Mouse (Mus musculus) heart, postnatal 0 days (tissue): Measurements from ENCODE around the gene Lrcol1. TPM values are rescaled to one million over a fixed set of nuclear protein-coding genes. Genes with fewer than 3 reads are reported as not detected.

Source experiments
- ATAC-seq: fragments of 200-750 bp; cut with Nextera tagmentation; 2 replicates; pipeline ENCODE4 v1.8.0; 2017; ENCODE audit warnings: low read depth, moderate number of reproducible peaks, moderate library complexity; ENCODE audit not compliant: insufficient read depth
- DNase-seq: peaks from one replicate; pipeline ENCODE4 v3.0.0-alpha.2; 2016; ENCODE audit warnings: low spot score
- H3K27ac ChIP-seq: fragments of 300-500 bp; sonication (generic); 2 replicates; pipeline ENCODE4 v1.5.1; 2014; ENCODE audit warnings: low read depth, mild to moderate bottlenecking
- H3K27me3 ChIP-seq: fragments of 300-500 bp; sonication (generic); 2 replicates; pipeline ENCODE4 v1.6.1; 2014; ENCODE audit warnings: low read length, mixed read lengths; ENCODE audit not compliant: control insufficient read depth, insufficient read depth
- H3K36me3 ChIP-seq: fragments of 300-500 bp; sonication (generic); replicated peaks from 2 replicates; pipeline ENCODE4 v1.6.1; 2014; ENCODE audit warnings: low read length, mixed read lengths; ENCODE audit not compliant: control insufficient read depth, insufficient read depth
- H3K4me1 ChIP-seq: fragments of 300-500 bp; sonication (generic); 2 replicates; pipeline ENCODE4 v1.6.1; 2014; ENCODE audit warnings: antibody characterized with exemption; ENCODE audit not compliant: control insufficient read depth, insufficient read depth
- H3K4me2 ChIP-seq: fragments of 300-500 bp; sonication (generic); 2 replicates; pipeline ENCODE4 v1.6.1; 2014; ENCODE audit warnings: low read depth, mild to moderate bottlenecking, low read length, moderate library complexity
- H3K4me3 ChIP-seq: fragments of 300-500 bp; sonication (generic); 2 replicates; pipeline ENCODE4 v1.5.1; 2014; ENCODE audit warnings: low read depth, low read length
- H3K9ac ChIP-seq: fragments of 300-500 bp; sonication (generic); replicated peaks from 2 replicates; pipeline ENCODE4 v1.6.1; 2014; ENCODE audit warnings: low read depth, low read length, mixed read lengths
- H3K9me3 ChIP-seq: fragments of 300-500 bp; sonication (generic); replicated peaks from 2 replicates; pipeline ENCODE4 v1.6.1; 2016; ENCODE audit warnings: low read length; ENCODE audit not compliant: control insufficient read depth
- CTCF ChIP-seq: IDR thresholded peaks from 2 replicates; pipeline ENCODE4 v1.5.1; 2016; ENCODE audit warnings: antibody characterized with exemption, control low read depth, low read depth
- EP300 ChIP-seq: IDR thresholded peaks from 2 replicates; pipeline ENCODE4 v1.6.1; 2016; ENCODE audit warnings: antibody characterized with exemption, low read depth
- WGBS: fragments of 180-500 bp; shearing (Covaris S2); extraction: QIAGEN DNeasy Blood & Tissue Kit; methylation state at CpG from one replicate; pipeline ENCODE4 v1.1.7; 2014; 5-methylcytosine and 5-hydroxymethylcytosine counted together
- polyA plus RNA-seq: library from polyadenylated mRNA; unstranded; fragments of >200 nt; fragmentation: Nextera tagmentation; extraction: Ambion mirVana; gene quantifications from 2 replicates; pipeline ENCODE4 v1.2.1, GENCODE M21; 2015
- total RNA-seq: library from RNA; depleted of rRNA; stranded (reverse); fragments of >200 nt; gene quantifications from 2 replicates; pipeline ENCODE4 v1.2.3, GENCODE M21; 2014; ENCODE audit warnings: low replicate concordance

The Lrcol1 gene
- total and polyA plus RNA-seq, 2 experiments from 2014 or later = not detected

- no peak for TF ChIP-seq CTCF
- no peak for TF ChIP-seq EP300
- Histone ChIP-seq H3K27ac (no peak overlapping the region), H3K4me2 (no peak overlapping the region), H3K27me3 (peaks cover 29% of the 10 kb centered on the region), H3K9me3 (no peaks in the 10 kb centered on the region), H3K36me3 (peaks cover 33% of the 10 kb centered on the region; the same call in 1 of the 2 replicates), H3K4me1 (peaks cover 10% of the 10 kb centered on the region; the same call in 1 of the 2 replicates), H3K4me3 (no peak overlapping the region), H3K9ac (no peak overlapping the region)
- ATAC-seq (peak; percentile 56; the same call in 1 of the 2 replicates), DNase-seq (peak; percentile 21)
- whole genome bisulfite sequencing = 27% methylated on average over 2 of the region's 2 CpGs
Observed at GRCm38 (mm10) chr5:110338792-110339191, 5.7 kb upstream of the Lrcol1 start.

- DNase-seq (no peak), ATAC-seq (peak; percentile 38; the same call in 1 of the 2 replicates)
- no peak within 1 kb of the TSS for H3K27ac ChIP-seq
- H3K27me3 ChIP-seq = peaks cover 38% of the 10 kb centered on the region
- no peaks in the 10 kb centered on the region for H3K36me3 ChIP-seq
- peak within 1 kb of the TSS; percentile 67 for H3K4me2 ChIP-seq
- peaks cover 10% of the 10 kb centered on the region; the same call in 1 of the 2 replicates for H3K4me1 ChIP-seq
- H3K4me3 ChIP-seq = peak within 1 kb of the TSS; percentile 37
- H3K9me3 ChIP-seq = no peaks in the 10 kb centered on the region
- TF ChIP-seq CTCF = no peak
- no peak for TF ChIP-seq EP300
- H3K9ac ChIP-seq = peak within 1 kb of the TSS; percentile 11; the same call in 1 of the 2 replicates
- WGBS = 3% methylated on average over 43 of the region's 43 CpGs
Observed at GRCm38 (mm10) chr5:110342648-110343284, 1.8 kb upstream of the Lrcol1 start, which contains the start of gene P2rx2. TSS of gene P2rx2 (minus strand) at chr5:110343212.

- no peak for ATAC-seq
- no peak overlapping the region for H3K4me3 ChIP-seq
- no peak overlapping the region for H3K27ac ChIP-seq
- TF ChIP-seq CTCF = no peak
- no peak for TF ChIP-seq EP300
- DNase-seq = no peak
- H3K4me1 ChIP-seq = peaks cover 10% of the 10 kb centered on the region; the same call in 1 of the 2 replicates
- no peaks in the 10 kb centered on the region for H3K9me3 ChIP-seq
- H3K27me3 ChIP-seq = peaks cover 38% of the 10 kb centered on the region
- H3K36me3 ChIP-seq = no peaks in the 10 kb centered on the region
- H3K4me2 ChIP-seq = no peak overlapping the region
- no peak overlapping the region for H3K9ac ChIP-seq
- WGBS = 72% methylated on average over 4 of the region's 4 CpGs
Observed at GRCm38 (mm10) chr5:110345553-110345952, 1.0 kb downstream of the Lrcol1 start.

GRCm38 (mm10) chr5:110347006-110347405 lies 2.5 kb downstream of the Lrcol1 start:
- Histone ChIP-seq H3K4me2 (no peak overlapping the region), H3K9me3 (no peaks in the 10 kb centered on the region), H3K4me3 (no peak overlapping the region), H3K27me3 (peaks cover 26% of the 10 kb centered on the region), H3K36me3 (no peaks in the 10 kb centered on the region), H3K27ac (no peak overlapping the region), H3K9ac (no peak overlapping the region), H3K4me1 (peaks cover 10% of the 10 kb centered on the region; the same call in 1 of the 2 replicates)
- TF ChIP-seq EP300 = no peak
- TF ChIP-seq CTCF = no peak
- no peak for ATAC-seq
- DNase-seq = no peak
- WGBS = 75% methylated on average over 8 of the region's 8 CpGs

GRCm38 (mm10) chr5:110354716-110355115 lies 10.2 kb downstream of the Lrcol1 start:
- Histone ChIP-seq H3K4me1 (no peaks in the 10 kb centered on the region), H3K4me2 (no peak overlapping the region), H3K9ac (no peak overlapping the region), H3K27ac (no peak overlapping the region), H3K9me3 (no peaks in the 10 kb centered on the region), H3K27me3 (peaks cover 19% of the 10 kb centered on the region; the same call in 1 of the 2 replicates), H3K4me3 (no peak overlapping the region), H3K36me3 (no peaks in the 10 kb centered on the region)
- DNase-seq (no peak), ATAC-seq (peak; percentile 58; the same call in 1 of the 2 replicates)
- TF ChIP-seq CTCF (peak; percentile 49), EP300 (no peak)
- 14% methylated on average over 7 of the region's 7 CpGs for whole genome bisulfite sequencing
